Mouse (Mus musculus) CH12.LX (cell line): ENCODE measurements around the gene Atp5l. TPM values are rescaled to one million over a fixed set of nuclear protein-coding genes. Genes with fewer than 3 reads are reported as not detected.

Experiments
- DNase-seq: peaks from one replicate; pipeline ENCODE4 v3.0.0-alpha.2; 2013; ENCODE audit errors: extremely low read depth
- H3K27ac ChIP-seq: 2 replicates; pipeline ENCODE4 v1.5.1; 2012; ENCODE audit warnings: low read depth, mild to moderate bottlenecking, control low read depth, moderate library complexity; ENCODE audit not compliant: insufficient read depth
- H3K27me3 ChIP-seq: replicated peaks from 2 replicates; pipeline ENCODE3; 2012; ENCODE audit warnings: inconsistent platforms
- H3K36me3 ChIP-seq, 2 experiments: replicated peaks in 1 of 2; 2 replicates each; pipeline versions ENCODE3 to v1.6.1; 2012; ENCODE audit warnings: inconsistent platforms in 1 of 2, low read length in 1 of 2, mild to moderate bottlenecking in 1 of 2, mixed read lengths in 1 of 2, moderate library complexity in 1 of 2; ENCODE audit not compliant: control insufficient read depth in 1 of 2, insufficient read depth in 1 of 2
- H3K4me1 ChIP-seq, 2 experiments: 2 replicates each; pipeline ENCODE4 v1.6.1; 2012; ENCODE audit warnings: inconsistent platforms in 1 of 2, moderate library complexity in 1 of 2; ENCODE audit not compliant: insufficient read depth in 2 of 2, control insufficient read depth in 1 of 2
- H3K4me2 ChIP-seq: 2 replicates; pipeline ENCODE4 v1.6.1; 2012; ENCODE audit warnings: low read depth, mild to moderate bottlenecking, control low read depth; ENCODE audit not compliant: poor library complexity, insufficient read depth, severe bottlenecking
- H3K4me3 ChIP-seq, 3 experiments: fragments of 150-350 bp in 1 of 3; sonication (generic) in 1 of 3; replicated peaks in 1 of 3; 2 replicates each; pipeline versions ENCODE3 to v1.5.1; 2011 to 2012; ENCODE audit warnings: low read depth in 2 of 3, low read length in 2 of 3, mild to moderate bottlenecking in 2 of 3, moderate library complexity in 2 of 3, control low read depth in 1 of 3, improper control_type of control experiment in 1 of 3, inconsistent platforms in 1 of 3, mixed read lengths in 1 of 3; ENCODE audit not compliant: poor library complexity in 1 of 3
- H3K79me2 ChIP-seq: replicated peaks from 2 replicates; pipeline ENCODE4 v1.6.1; 2012; ENCODE audit warnings: mild to moderate bottlenecking, moderate library complexity; ENCODE audit not compliant: control insufficient read depth, poor library complexity, insufficient read depth, severe bottlenecking; ENCODE audit errors: extremely low read depth
- H3K9ac ChIP-seq: 2 replicates; pipeline ENCODE4 v1.6.1; 2012; ENCODE audit warnings: low read depth, mild to moderate bottlenecking, control low read depth, moderate library complexity; ENCODE audit not compliant: insufficient read depth
- H3K9me3 ChIP-seq: replicated peaks from 2 replicates; pipeline ENCODE3; 2012; ENCODE audit warnings: low read length, inconsistent platforms, mixed read lengths
- BHLHE40 ChIP-seq: IDR thresholded peaks from 2 replicates; pipeline ENCODE4 v1.6.1; 2011; ENCODE audit warnings: mild to moderate bottlenecking, low read depth, low read length, improper control_type of control experiment
- CTCF ChIP-seq, 2 experiments: IDR thresholded peaks in 1 of 2; conservative IDR thresholded peaks in 1 of 2; 2 replicates each; pipeline ENCODE4 v1.5.1; 2011 to 2012; ENCODE audit warnings: low read depth in 2 of 2, low read length in 2 of 2, improper control_type of control experiment in 1 of 2, inconsistent platforms in 1 of 2, mild to moderate bottlenecking in 1 of 2, moderate library complexity in 1 of 2
- E2F4 ChIP-seq: IDR thresholded peaks from 2 replicates; pipeline ENCODE4 v1.6.1; 2011; ENCODE audit warnings: low read depth, low read length, improper control_type of control experiment; ENCODE audit not compliant: insufficient replicate concordance
- ELF1 ChIP-seq: IDR thresholded peaks from 2 replicates; pipeline ENCODE4 v1.6.1; 2014; ENCODE audit warnings: low read depth, mild to moderate bottlenecking, inconsistent platforms, low read length, improper control_type of control experiment
- GABPA ChIP-seq: IDR thresholded peaks from 2 replicates; pipeline ENCODE4 v1.6.1; 2012; ENCODE audit warnings: low read depth, low read length, improper control_type of control experiment, inconsistent platforms; ENCODE audit not compliant: insufficient replicate concordance
- HCFC1 ChIP-seq: IDR thresholded peaks from 2 replicates; pipeline ENCODE4 v1.6.1; 2012; ENCODE audit warnings: low read depth, mild to moderate bottlenecking, inconsistent platforms, low read length, improper control_type of control experiment
- IRF4 ChIP-seq: IDR thresholded peaks from 2 replicates; pipeline ENCODE4 v1.6.1; 2014; ENCODE audit warnings: low read depth, mild to moderate bottlenecking, inconsistent platforms, low read length, improper control_type of control experiment
- JUN ChIP-seq: IDR thresholded peaks from 2 replicates; pipeline ENCODE4 v1.6.1; 2011; ENCODE audit warnings: low read depth, mild to moderate bottlenecking, low read length, improper control_type of control experiment, moderate library complexity; ENCODE audit not compliant: insufficient read depth
- KAT2A ChIP-seq: IDR thresholded peaks from 2 replicates; pipeline ENCODE4 v1.6.1; 2012; ENCODE audit warnings: low read length, improper control_type of control experiment, inconsistent platforms; ENCODE audit not compliant: insufficient replicate concordance
- MAX ChIP-seq: IDR thresholded peaks from 2 replicates; pipeline ENCODE4 v1.6.1; 2011; ENCODE audit warnings: low read length, improper control_type of control experiment
- MAZ ChIP-seq: IDR thresholded peaks from 2 replicates; pipeline ENCODE4 v1.6.1; 2012; ENCODE audit warnings: low read depth, mild to moderate bottlenecking, inconsistent platforms, low read length, improper control_type of control experiment, moderate library complexity
- MEF2A ChIP-seq: IDR thresholded peaks from 2 replicates; pipeline ENCODE4 v1.6.1; 2014; ENCODE audit warnings: low read depth, mild to moderate bottlenecking, inconsistent platforms, low read length, improper control_type of control experiment, borderline replicate concordance
- MXI1 ChIP-seq: IDR thresholded peaks from 2 replicates; pipeline ENCODE4 v1.6.1; 2011; ENCODE audit warnings: mild to moderate bottlenecking, low read depth, low read length, improper control_type of control experiment
- NELFE ChIP-seq: IDR thresholded peaks from 2 replicates; pipeline ENCODE4 v1.6.1; 2011; ENCODE audit warnings: low read depth, low read length, improper control_type of control experiment
- POLR2A ChIP-seq: IDR thresholded peaks from 2 replicates; pipeline ENCODE4 v1.6.1; 2011; ENCODE audit warnings: low read depth, mild to moderate bottlenecking, improper control_type of control experiment, low read length
- POLR2AphosphoS2 ChIP-seq: IDR thresholded peaks from 2 replicates; pipeline ENCODE4 v1.6.1; 2011; ENCODE audit warnings: low read depth, low read length, improper control_type of control experiment
- SIN3A ChIP-seq: IDR thresholded peaks from 2 replicates; pipeline ENCODE4 v1.6.1; 2012; ENCODE audit warnings: low read length, improper control_type of control experiment, inconsistent platforms
- SMC3 ChIP-seq: IDR thresholded peaks from 2 replicates; pipeline ENCODE4 v1.6.1; 2011; ENCODE audit warnings: low read depth, low read length, improper control_type of control experiment
- TBP ChIP-seq: conservative IDR thresholded peaks from 2 replicates; pipeline ENCODE4 v1.6.1; 2011; ENCODE audit warnings: low read depth, low read length, improper control_type of control experiment
- TCF12 ChIP-seq: IDR thresholded peaks from 2 replicates; pipeline ENCODE4 v1.6.1; 2014; ENCODE audit warnings: low read depth, mild to moderate bottlenecking, inconsistent platforms, low read length, improper control_type of control experiment
- UBTF ChIP-seq: IDR thresholded peaks from 2 replicates; pipeline ENCODE4 v1.6.1; 2012; ENCODE audit warnings: low read depth, mild to moderate bottlenecking, inconsistent platforms, low read length, improper control_type of control experiment, moderate library complexity
- ZMIZ1 ChIP-seq: IDR thresholded peaks from 2 replicates; pipeline ENCODE4 v1.6.1; 2012; ENCODE audit warnings: low read depth, mild to moderate bottlenecking, inconsistent platforms, low read length, improper control_type of control experiment
- dilution Hi-C: fragments of 300-500 bp; cut with MboI; formaldehyde crosslinking; loops from 2 replicates; pipeline ENCODE4 v1.14.3; 2020; ENCODE audit warnings: low sequenced_read_pairs; ENCODE audit not compliant: extremely low pct_unique_long_range_greater_than_20kb, extremely low pct_ligation_motif_present
- in situ Hi-C: fragments of 300-500 bp; cut with MboI; formaldehyde crosslinking; loops from 3 replicates; pipeline ENCODE4 v1.14.3; 2019; ENCODE audit warnings: low sequenced_read_pairs, low pct_ligation_motif_present, low pct_unique_long_range_greater_than_20kb, mixed read lengths
- polyA plus RNA-seq: library from polyadenylated mRNA; unstranded; fragments of >175 nt; gene quantifications from 2 replicates; pipeline ENCODE4 v1.2.1, GENCODE M21; 2012; ENCODE audit warnings: low read depth; ENCODE audit not compliant: insufficient read length
- total RNA-seq, 2 experiments: library from RNA; depleted of rRNA; stranded (reverse); fragments of 300-350 nt in 1 of 2; fragments of >200 nt in 1 of 2; gene quantifications; 2 replicates each; pipeline ENCODE4 v1.2.3; 2012 to 2014

Atp5l gene
- total and polyA plus RNA-seq, 3 experiments = 277 to 720 (median 490) TPM

DNA sequence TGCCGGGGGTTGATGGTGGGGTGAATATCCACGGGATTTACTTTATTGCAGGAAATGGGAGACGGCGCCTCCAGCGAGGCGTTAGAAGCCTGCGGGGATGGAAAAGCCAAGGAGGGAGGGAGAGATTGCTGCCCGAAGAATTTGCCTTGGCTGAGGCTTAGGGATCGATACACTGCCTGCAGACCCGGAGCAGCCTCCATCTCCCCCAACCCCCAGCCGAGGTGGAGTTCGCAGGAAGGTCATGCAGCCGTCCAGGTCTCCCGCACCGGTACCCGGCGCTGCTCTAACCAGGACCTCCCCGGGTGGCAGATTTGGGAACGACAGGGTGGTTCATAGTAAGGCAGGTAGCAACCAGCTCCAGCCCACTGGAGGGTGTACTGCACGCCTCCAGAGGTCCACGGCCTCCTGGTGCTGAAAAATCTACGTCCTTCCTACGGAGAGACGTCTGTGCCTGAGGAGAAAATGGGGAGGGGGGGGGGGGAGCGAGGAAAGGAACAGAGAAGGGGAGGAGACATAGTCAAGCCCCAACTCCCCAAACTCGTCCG is 38.0 kb downstream of the Atp5l start:
- Histone ChIP-seq H3K9me3 (no peaks in the 10 kb centered on the region), H3K4me3 (peak overlapping the region; percentile 64 to 95 (median 92)), H3K79me2 (peaks cover 34% of the 10 kb centered on the region), H3K36me3 (peaks cover 0 to 9% of the 10 kb centered on the region in 2 experiments), H3K9ac (peak overlapping the region; percentile 51; the same call in 1 of the 2 replicates), H3K4me1 (peaks cover under 1 to 30% of the 10 kb centered on the region in 2 experiments; a peak in 3 of 4 replicates), H3K4me2 (peak overlapping the region; percentile 90), H3K27me3 (no peaks in the 10 kb centered on the region), H3K27ac (no peak overlapping the region)
- peak; percentile 61 for DNase-seq
- in situ Hi-C loops = no loop called here
- TF ChIP-seq GABPA (no peak), CTCF (conservative IDR thresholded peaks at IDR 0.05 in 1 of 2, IDR thresholded peaks at IDR 0.05 in 1 of 2; ENCODE audit: low read depth in 2 of 2, low read length in 2 of 2) (peak in 1 of 2 experiments; percentile 34; a peak in 1 of 4 replicates), SIN3A (0 out of 2 replicates have a peak, but pooled peaks have one; percentile 9), E2F4 (no peak), MXI1 (peak; percentile 69), SMC3 (peak; percentile 18; the same call in 1 of the 2 replicates)
- dilution Hi-C loops = no loop called here

DNA sequence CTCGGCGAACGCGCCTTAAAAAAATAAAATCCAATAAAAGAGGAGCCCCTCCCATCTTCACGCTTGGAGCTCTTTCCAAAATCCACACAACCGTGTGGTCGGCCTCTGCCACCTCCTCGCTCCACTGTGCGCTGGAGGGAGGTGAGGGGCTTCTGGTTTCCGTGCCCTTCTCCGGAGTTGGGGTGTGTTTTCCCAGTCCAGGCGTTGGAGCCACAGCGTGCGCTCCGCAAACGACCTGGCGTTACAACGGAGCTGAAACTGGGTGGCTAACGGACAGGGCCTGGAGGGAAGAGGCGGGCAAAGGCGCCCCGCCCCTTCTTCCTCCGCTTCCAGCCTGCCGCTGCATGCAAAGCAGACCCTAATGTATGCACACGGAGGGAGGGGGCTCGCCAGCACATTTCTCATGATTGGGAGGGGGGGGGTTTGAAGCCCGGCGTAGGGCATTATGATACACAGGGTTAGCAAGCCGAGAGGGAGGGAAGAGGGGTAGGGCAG is 38.6 kb downstream of the Atp5l start:
- Histone ChIP-seq H3K4me2 (peak overlapping the region; percentile 90), H3K4me3 (peak overlapping the region; percentile 64 to 95 (median 92)), H3K9me3 (no peaks in the 10 kb centered on the region), H3K79me2 (peaks cover 39% of the 10 kb centered on the region), H3K36me3 (peaks cover 0 to 14% of the 10 kb centered on the region in 2 experiments), H3K27ac (peak overlapping the region; percentile 76), H3K9ac (peak overlapping the region; percentile 89), H3K4me1 (peaks cover 5 to 31% of the 10 kb centered on the region in 2 experiments; a peak in 3 of 4 replicates), H3K27me3 (no peaks in the 10 kb centered on the region)
- peak; percentile 82 for DNase-seq
- dilution Hi-C loops (no loop called here), in situ Hi-C loops (no loop called here)
- TF ChIP-seq BHLHE40 (no peak; the same call in 1 of the 2 replicates), POLR2AphosphoS2 (peak; percentile 82), MAX (peak; percentile 63; the same call in 1 of the 2 replicates), IRF4 (peak; percentile 35; the same call in 1 of the 2 replicates), MXI1 (peak; percentile 54), MEF2A (peak; percentile 9; the same call in 1 of the 2 replicates), UBTF (no peak), SIN3A (peak; percentile 61; the same call in 1 of the 2 replicates), KAT2A (no peak), ZMIZ1 (peak; percentile 86), MAZ (peak; percentile 81; the same call in 1 of the 2 replicates), TCF12 (peak; percentile 63), NELFE (peak; percentile 90), TBP (peak; percentile 73), POLR2A (peak; percentile 96), JUN (no peak), E2F4 (no peak), HCFC1 (peak; percentile 29; the same call in 1 of the 2 replicates), ELF1 (0 out of 2 replicates have a peak, but pooled peaks have one; percentile 10)
